Mouse (Mus musculus) limb, embryonic 12.5 days (tissue): ENCODE measurements at regions not wholly inside any gene's neighbourhood (a gene's known extent, or its start where the extent isn't known, plus 50 kb on each side); places are given as distances from the start of the nearest gene placed in this dataset.

Experiments
- ATAC-seq: fragments of 200-750 bp; cut with Nextera tagmentation; 2 replicates; pipeline ENCODE4 v1.8.0; 2017; ENCODE audit warnings: low read depth, moderate TSS enrichment; ENCODE audit not compliant: insufficient number of reproducible peaks, insufficient read depth, low FRiP score, low TSS enrichment
- H3K27ac ChIP-seq: fragments of 300-500 bp; sonication (generic); 2 replicates; pipeline ENCODE4 v1.5.1; 2016; ENCODE audit warnings: mild to moderate bottlenecking, moderate library complexity
- H3K27me3 ChIP-seq: fragments of 300-500 bp; sonication (generic); 2 replicates; pipeline ENCODE4 v1.6.1; 2016; ENCODE audit warnings: mild to moderate bottlenecking, moderate library complexity
- H3K36me3 ChIP-seq: fragments of 300-500 bp; sonication (generic); 2 replicates; pipeline ENCODE4 v1.6.1; 2016; ENCODE audit warnings: mild to moderate bottlenecking, moderate library complexity
- H3K4me1 ChIP-seq: fragments of 300-500 bp; sonication (generic); replicated peaks from 2 replicates; pipeline ENCODE4 v1.6.1; 2016
- H3K4me2 ChIP-seq: fragments of 300-500 bp; sonication (generic); 2 replicates; pipeline ENCODE4 v1.6.1; 2016; ENCODE audit warnings: mild to moderate bottlenecking, moderate library complexity
- H3K4me3 ChIP-seq: fragments of 300-500 bp; sonication (generic); replicated peaks from 2 replicates; pipeline ENCODE4 v1.5.1; 2016; ENCODE audit warnings: mild to moderate bottlenecking
- H3K9ac ChIP-seq: fragments of 300-500 bp; sonication (generic); replicated peaks from 2 replicates; pipeline ENCODE4 v1.6.1; 2016; ENCODE audit warnings: mild to moderate bottlenecking, moderate library complexity
- H3K9me3 ChIP-seq: fragments of 300-500 bp; sonication (generic); 2 replicates; pipeline ENCODE4 v1.6.1; 2016; ENCODE audit warnings: mild to moderate bottlenecking, moderate library complexity
- WGBS: fragments of 180-500 bp; shearing (Covaris S2); methylation state at CpG from one replicate; pipeline ENCODE4 v1.1.7; 2016; 5-methylcytosine and 5-hydroxymethylcytosine counted together

DNA sequence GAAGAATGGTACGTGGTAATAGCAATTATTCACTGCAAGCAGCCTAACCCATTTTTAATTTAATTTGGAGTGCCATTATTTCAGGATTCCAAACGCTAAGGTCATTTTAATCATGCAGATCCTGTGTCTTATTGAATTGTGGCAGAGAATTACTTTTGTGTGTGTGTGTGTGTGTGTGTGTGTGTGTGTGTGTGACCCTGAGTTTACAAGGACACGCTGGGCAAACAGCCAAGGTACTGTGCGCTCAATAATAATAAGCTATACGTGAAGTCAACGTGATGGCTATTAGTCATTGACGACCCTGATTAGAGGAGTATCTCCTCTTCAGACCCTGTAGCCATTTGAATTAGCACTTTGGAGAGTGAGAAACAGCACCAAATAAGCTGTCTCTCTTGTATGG, 144.1 kb downstream of the Klf7 start:
- no peak overlapping the region for H3K4me2 ChIP-seq
- 61% methylated on average over 7 of the region's 7 CpGs for WGBS
- no peaks in the 10 kb centered on the region for H3K36me3 ChIP-seq
- no peak overlapping the region for H3K9ac ChIP-seq
- no peak overlapping the region for H3K27ac ChIP-seq
- no peaks in the 10 kb centered on the region for H3K9me3 ChIP-seq
- no peak for ATAC-seq
- H3K4me1 ChIP-seq = peaks cover 16% of the 10 kb centered on the region
- H3K4me3 ChIP-seq = no peak overlapping the region
- no peaks in the 10 kb centered on the region for H3K27me3 ChIP-seq

- Histone ChIP-seq H3K9ac (no peak overlapping the region), H3K27me3 (no peaks in the 10 kb centered on the region), H3K4me1 (peaks cover 16% of the 10 kb centered on the region), H3K36me3 (no peaks in the 10 kb centered on the region), H3K4me3 (no peak overlapping the region), H3K27ac (no peak overlapping the region), H3K4me2 (no peak overlapping the region), H3K9me3 (no peaks in the 10 kb centered on the region)
- no peak for ATAC-seq
- 41% methylated on average over 4 of the region's 4 CpGs for WGBS
Measured at GRCm38 (mm10) chr1:63977302-63977888, 144.7 kb downstream of the Klf7 start.

- Histone ChIP-seq H3K4me1 (peaks cover 16% of the 10 kb centered on the region), H3K9me3 (no peaks in the 10 kb centered on the region), H3K4me3 (no peak overlapping the region), H3K4me2 (no peak overlapping the region), H3K36me3 (no peaks in the 10 kb centered on the region), H3K9ac (no peak overlapping the region), H3K27me3 (no peaks in the 10 kb centered on the region), H3K27ac (no peak overlapping the region)
- WGBS = 69% methylated on average over 4 of the region's 4 CpGs
- ATAC-seq = no peak
Measured at GRCm38 (mm10) chr1:63976862-63977261, 145.2 kb downstream of the Klf7 start.

DNA sequence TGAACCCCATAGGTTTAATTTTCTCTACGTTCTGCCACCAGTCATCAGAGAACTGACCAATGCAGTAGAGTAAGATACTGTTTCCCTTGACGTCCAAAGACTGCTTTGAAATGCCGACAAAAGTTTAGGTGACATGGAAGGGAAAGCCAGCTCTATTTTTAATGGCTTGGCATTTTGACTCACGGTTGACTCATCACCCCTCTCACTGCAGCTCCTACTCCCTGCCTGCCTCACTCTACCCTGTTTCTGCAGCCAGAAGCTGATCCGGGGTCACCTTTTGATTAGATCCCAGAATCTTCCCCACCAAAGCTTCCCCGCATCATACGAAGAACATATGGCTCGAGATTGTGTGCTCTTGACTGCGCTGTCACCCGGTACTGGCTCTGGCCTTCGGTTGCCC, 154.2 kb downstream of the Klf7 start:
- Histone ChIP-seq H3K4me3 (no peak overlapping the region), H3K9me3 (no peaks in the 10 kb centered on the region), H3K4me1 (no peaks in the 10 kb centered on the region), H3K27ac (no peak overlapping the region), H3K36me3 (no peaks in the 10 kb centered on the region), H3K9ac (no peak overlapping the region), H3K27me3 (peaks cover 5% of the 10 kb centered on the region; the same call in 1 of the 2 replicates), H3K4me2 (no peak overlapping the region)
- WGBS = 88% methylated on average over 11 of the region's 11 CpGs
- ATAC-seq = no peak

DNA sequence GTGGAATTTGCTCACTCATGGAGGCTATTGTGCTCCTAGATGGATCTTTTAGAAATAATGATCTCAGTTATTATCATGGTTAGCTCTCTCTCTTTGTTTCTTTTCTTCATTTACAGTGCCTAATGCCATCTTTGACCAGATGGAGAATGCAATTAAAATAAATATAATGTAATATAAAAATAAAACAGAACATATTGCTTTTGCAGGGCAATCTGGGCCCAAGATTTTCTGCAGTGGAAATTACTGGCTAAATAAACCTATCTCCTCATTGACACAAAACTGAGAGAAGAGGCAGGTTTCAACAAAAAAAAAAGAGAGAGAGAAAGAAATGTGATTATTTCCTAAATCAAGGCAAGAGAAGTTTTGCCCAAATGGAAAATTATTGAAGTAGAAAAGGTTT, 156.6 kb downstream of the Klf7 start:
- Histone ChIP-seq H3K36me3 (no peaks in the 10 kb centered on the region), H3K9ac (no peak overlapping the region), H3K27me3 (peaks cover 4% of the 10 kb centered on the region; the same call in 1 of the 2 replicates), H3K4me2 (no peak overlapping the region), H3K27ac (no peak overlapping the region), H3K4me3 (no peak overlapping the region), H3K4me1 (no peaks in the 10 kb centered on the region), H3K9me3 (no peaks in the 10 kb centered on the region)
- ATAC-seq = no peak

GRCm38 (mm10) chr1:63964519-63964918, 157.6 kb downstream of the Klf7 start:
- Histone ChIP-seq H3K27ac (no peak overlapping the region), H3K4me1 (no peaks in the 10 kb centered on the region), H3K9ac (no peak overlapping the region), H3K4me2 (no peak overlapping the region), H3K27me3 (no peaks in the 10 kb centered on the region), H3K36me3 (no peaks in the 10 kb centered on the region), H3K9me3 (no peaks in the 10 kb centered on the region), H3K4me3 (no peak overlapping the region)
- WGBS = 75% methylated on average over 1 of the region's 1 CpGs
- no peak for ATAC-seq

DNA sequence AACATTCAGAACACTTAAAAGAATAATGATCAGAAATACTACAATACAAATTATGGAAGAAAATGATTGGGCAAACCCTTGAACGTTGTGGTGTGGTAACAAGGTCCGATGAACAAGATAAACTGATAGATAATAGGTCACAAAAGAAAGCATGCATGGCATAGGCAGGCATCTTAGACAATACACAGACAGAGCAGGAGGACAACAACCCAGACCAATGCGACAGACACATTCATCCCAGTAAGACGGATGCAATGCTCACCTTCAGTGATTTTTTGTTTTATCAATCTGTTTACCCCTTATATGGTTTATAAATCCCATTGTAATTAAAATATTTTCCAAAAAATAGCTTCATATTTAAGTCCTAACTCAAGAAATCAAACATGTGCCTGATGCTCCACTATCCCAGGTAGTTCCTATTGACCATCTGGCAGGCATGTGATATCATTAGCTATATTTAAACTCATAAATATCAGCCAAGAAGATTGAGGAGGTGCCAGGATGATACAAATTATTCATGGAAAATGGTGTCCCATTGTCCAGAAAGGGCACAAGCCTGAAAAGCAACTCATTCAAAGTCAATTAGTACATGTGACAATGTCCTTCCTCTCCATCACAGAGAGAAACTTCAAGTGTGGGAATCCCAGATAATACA, 166.3 kb downstream of the Klf7 start:
- H3K4me2 ChIP-seq = no peak overlapping the region
- no peaks in the 10 kb centered on the region for H3K9me3 ChIP-seq
- peaks cover 6% of the 10 kb centered on the region for H3K4me1 ChIP-seq
- 90% methylated on average over 4 of the region's 4 CpGs for WGBS
- no peak for ATAC-seq
- no peak overlapping the region for H3K4me3 ChIP-seq
- H3K9ac ChIP-seq = no peak overlapping the region
- no peak overlapping the region for H3K27ac ChIP-seq
- 0 out of 2 replicates have a peak, but pooled peaks cover 3% of the 10 kb centered on the region for H3K27me3 ChIP-seq
- H3K36me3 ChIP-seq = no peaks in the 10 kb centered on the region

DNA sequence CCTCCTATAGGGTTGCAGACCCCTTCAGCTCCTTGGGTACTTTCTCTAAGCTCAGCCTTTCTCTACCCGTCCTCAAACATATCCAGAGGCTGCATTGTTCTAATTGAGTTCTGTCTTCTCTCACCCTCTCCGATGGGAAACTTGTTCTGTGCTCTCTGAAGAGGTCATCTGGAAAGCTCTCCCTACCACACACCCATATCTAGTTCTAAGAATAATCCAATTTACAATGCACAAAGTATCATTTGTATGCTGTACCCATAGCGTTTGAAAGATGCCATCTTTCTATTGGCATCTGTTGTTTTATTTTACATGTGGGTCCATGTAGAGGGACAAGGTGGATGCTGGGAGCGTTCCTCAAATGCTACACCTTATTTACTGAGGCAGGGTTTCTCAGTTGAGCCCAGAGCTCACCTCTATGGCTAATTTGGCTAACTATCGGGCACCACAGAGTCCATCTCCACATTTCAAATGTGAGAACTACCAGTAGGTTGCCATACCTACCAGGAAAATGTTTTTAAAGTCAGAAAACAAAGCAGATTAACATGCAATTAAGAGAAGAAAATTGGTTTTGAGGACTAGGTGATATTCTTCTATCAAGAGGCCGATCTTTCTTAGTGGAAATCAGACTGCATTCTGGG, 167.1 kb downstream of the Klf7 start:
- Histone ChIP-seq H3K36me3 (no peaks in the 10 kb centered on the region), H3K27me3 (0 out of 2 replicates have a peak, but pooled peaks cover 3% of the 10 kb centered on the region), H3K9ac (no peak overlapping the region), H3K4me3 (no peak overlapping the region), H3K9me3 (no peaks in the 10 kb centered on the region), H3K27ac (no peak overlapping the region), H3K4me1 (peaks cover 6% of the 10 kb centered on the region), H3K4me2 (no peak overlapping the region)
- 89% methylated on average over 6 of the region's 6 CpGs for WGBS
- no peak for ATAC-seq

DNA sequence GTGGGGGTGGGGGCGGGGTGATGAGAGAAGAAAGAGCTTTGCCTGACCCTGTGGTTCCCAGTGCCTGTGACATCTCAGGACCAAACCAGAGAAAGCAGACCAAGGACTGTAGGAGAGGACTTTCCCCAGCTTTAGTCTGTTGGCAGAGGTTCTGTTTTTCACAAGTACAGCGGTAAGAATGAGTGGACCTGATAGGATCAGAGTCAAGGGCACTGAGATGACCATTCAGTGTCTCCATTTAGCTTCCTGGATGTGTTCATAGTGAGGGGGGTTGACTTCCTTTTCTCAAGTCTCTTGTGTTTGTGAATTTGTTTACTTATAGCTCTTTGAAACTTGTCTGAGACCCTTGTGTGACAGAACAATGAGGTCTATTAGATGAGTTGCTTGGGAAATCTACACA, 167.9 kb downstream of the Klf7 start:
- no peak for ATAC-seq
- Histone ChIP-seq H3K9me3 (no peaks in the 10 kb centered on the region), H3K4me1 (peaks cover 6% of the 10 kb centered on the region), H3K4me2 (no peak overlapping the region), H3K9ac (no peak overlapping the region), H3K27ac (no peak overlapping the region), H3K36me3 (no peaks in the 10 kb centered on the region), H3K27me3 (0 out of 2 replicates have a peak, but pooled peaks cover 3% of the 10 kb centered on the region), H3K4me3 (no peak overlapping the region)
- 83% methylated on average over 2 of the region's 2 CpGs for WGBS

DNA sequence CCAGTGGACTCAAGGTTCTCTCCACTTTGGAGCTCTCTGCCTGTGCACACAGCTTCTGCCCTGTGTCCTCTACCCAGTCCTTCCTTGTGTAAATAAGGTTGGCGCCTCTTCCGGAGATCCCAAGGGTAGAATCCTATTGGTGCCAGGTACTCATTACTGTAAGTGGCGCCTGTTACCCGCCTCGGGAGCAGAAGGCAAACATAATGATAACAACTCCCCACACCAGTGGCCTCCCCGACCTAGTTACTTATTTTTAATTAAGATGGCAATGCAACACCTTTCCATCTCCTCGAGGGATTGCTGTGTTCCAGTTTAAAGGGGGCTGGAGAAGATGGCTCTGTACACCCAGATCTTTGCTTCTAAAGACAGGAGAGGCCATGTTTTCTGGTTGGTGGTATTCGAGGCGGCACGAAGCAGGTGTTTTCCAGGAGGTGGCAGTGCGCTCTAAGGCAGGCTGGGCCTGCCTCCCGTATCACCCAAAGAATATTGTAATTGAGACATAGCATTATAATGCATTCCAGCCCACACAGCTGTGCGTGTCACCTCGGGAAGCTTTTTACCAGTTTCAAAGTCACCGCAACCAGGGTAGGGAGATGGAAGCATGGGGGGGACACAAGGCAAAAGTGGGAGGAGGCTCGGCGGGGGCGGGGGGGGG, 168.7 kb downstream of the Klf7 start:
- 56% methylated on average over 18 of the region's 18 CpGs for WGBS
- Histone ChIP-seq H3K27ac (no peak overlapping the region), H3K36me3 (no peaks in the 10 kb centered on the region), H3K9me3 (no peaks in the 10 kb centered on the region), H3K27me3 (0 out of 2 replicates have a peak, but pooled peaks cover 3% of the 10 kb centered on the region), H3K9ac (no peak overlapping the region), H3K4me2 (peak overlapping the region; percentile 35), H3K4me3 (no peak overlapping the region), H3K4me1 (peaks cover 6% of the 10 kb centered on the region)
- peak; percentile 87 for ATAC-seq

DNA sequence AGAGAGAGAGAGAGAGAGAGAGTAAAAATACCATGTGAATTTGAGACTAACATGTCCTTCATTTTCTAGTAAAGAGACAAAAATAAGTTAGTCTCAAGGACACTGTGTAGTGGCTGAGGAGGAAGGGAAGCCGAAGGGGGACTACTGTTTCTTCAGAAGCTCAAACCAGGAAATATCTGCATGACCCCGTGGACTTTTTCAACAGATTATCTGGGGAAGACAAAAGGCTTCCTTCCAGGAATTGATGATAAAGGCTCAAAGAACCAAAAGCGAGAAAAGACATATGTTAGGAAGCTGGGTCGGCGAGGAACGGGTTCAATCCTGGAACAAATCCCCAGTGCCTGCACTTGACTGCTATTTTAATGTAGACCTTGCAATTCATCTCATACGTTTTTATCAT, 170.4 kb downstream of the Klf7 start:
- no peak overlapping the region for H3K4me2 ChIP-seq
- H3K4me3 ChIP-seq = no peak overlapping the region
- H3K4me1 ChIP-seq = peaks cover 6% of the 10 kb centered on the region
- H3K9me3 ChIP-seq = no peaks in the 10 kb centered on the region
- H3K27ac ChIP-seq = no peak overlapping the region
- 0 out of 2 replicates have a peak, but pooled peaks cover 3% of the 10 kb centered on the region for H3K27me3 ChIP-seq
- no peak for ATAC-seq
- no peaks in the 10 kb centered on the region for H3K36me3 ChIP-seq
- WGBS = 84% methylated on average over 7 of the region's 7 CpGs
- no peak overlapping the region for H3K9ac ChIP-seq
